Mouse (Mus musculus) lung, postnatal 36 days (tissue): ENCODE measurements around the gene Mycbp2.
A peak's percentile ranks its signal among the peaks of the same experiment; 100 is the strongest.

Experiments
- DNase-seq: peaks from one replicate; pipeline ENCODE4 v3.0.0; 2022; ENCODE audit warnings: mixed read lengths

Mycbp2 gene

DNA sequence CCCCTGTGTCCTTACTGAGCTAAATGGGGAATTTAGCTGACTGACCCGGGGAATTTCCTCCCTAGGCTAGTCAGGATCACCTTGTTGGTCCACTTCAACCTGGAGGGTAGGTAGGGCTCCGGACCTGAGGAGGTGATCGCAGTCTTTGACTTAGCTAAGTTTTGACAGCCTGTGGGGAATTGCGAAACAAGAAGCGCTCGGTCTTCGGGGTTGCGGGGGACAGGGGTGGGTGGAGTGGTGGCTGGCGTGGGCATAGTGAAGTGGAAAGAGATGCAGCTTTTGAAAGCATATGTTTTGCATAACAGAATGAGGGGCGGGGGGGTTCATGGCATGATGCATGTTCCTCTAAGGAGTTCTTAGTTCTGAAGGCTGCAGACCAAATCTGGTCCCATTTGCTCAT is 275.8 kb downstream of the Mycbp2 start:
- peak; percentile 59 for DNase-seq

DNA sequence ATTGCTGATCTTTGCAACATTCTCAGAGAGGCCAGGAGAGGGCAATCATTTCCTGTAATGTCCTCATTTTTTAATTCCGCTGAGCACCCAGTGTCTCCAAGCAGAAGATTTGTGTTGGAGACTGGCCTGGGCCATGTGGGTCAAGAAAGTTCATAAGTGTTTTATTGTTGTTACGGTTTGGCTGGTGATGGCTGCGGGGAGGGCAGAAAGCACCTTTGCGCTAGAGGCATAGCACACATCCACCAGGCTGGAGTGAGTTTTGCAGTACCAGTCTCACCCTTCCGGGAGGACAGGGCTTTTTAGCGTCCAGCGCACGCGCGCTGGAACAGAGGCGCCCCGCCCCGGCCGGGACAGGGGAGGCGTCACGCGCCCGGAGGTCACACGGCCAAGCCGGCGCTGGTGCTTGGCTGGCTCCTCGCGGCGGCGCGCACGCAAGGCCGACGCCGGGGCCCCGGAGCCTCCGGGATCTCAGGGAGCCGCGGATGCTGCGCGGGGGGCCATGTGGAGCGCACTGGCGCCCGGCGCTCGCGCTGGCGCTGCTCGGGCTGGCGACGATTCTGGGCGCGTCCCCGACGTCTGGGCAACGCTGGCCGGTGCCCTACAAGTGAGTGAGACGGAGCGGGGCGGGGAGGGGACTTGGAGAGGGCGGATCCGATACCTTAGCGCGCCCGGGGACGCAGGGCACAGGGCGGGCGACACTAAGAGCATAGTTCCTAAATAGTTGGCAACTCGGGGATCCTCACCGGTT is 276.6 kb downstream of the Mycbp2 start, which contains the start of gene Cln5:
Gene Cln5 (plus strand): TSS at position 353 of the 748 bp plus-strand sequence.
- DNase-seq: peak; percentile 95

DNA sequence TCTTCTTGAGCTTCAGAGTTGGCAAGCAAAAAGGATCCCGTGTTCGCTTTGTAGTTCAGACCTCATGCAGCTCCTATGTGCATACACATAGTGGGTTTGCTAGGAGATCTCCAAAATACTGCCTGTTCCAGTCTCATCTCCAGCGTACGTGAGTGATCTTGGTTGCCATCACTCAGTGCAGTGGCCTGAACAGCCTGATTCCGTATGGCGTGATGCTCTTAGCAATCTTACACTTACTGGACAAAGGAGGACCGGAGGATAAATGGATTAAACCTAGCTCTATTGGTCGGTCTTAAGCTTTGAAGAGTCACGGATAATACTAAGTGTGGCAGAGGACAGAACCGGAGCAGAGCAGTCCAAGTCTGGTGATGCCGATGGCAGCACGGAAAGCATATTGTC is 277.1 kb downstream of the Mycbp2 start:
- no peak for DNase-seq

DNA sequence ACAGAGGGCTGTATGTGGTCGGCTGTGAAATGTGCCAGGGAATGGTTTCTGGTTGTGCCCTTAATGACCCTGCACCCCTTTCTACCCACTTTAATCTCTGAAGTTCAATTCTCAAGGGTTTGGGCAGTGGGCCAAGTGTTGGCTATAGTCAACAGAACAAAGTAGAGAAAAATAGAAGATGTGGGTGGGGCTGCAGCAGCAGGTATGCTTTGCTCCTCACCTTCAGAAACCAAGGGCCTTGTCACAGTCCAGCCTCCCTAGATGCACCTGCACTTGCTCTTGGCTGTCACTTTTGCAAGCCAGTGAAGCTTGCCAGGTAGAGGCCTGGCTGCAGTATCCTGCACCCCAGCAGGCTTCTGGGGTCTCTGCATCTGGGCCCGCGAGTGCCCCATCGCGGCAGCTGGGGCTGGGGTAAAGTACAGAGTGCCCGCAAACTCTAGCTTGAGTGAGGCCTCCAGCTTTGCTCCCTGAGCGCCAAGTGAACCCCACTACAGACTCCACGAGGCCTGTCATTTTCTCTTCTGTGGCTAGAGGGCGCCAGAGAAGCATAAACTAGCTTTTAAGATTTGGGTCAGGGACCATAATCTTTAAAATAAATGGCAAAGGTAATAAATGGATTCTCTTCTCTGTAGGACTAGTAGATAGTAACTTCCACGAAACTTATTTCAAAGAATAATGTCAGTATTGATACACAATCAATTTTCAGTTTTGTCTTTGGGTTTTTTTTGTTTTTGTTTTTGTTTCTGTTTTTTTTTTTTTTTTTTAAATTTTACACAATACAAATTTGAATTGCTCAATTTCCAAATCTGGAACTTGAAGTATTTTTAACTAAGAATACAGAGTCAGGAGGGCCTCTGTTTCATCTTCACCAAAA is 281.1 kb downstream of the Mycbp2 start:
- peak; percentile 94 for DNase-seq
